Comparison of ENCODE assay signal across 8 mouse cellular contexts in genomic region chr1:120093482-120094134, GRCm38 (mm10). TPM values are rescaled to one million over a fixed set of nuclear protein-coding genes. Genes with fewer than 3 reads are reported as not detected.
DNase-seq lines count a peak whose midpoint lies in the region; ATAC-seq and TF ChIP-seq lines count a peak whose summit lies in the region.
"Not testable (repeated sequence)": the region's sequence is repeated elsewhere in the genome, so short reads cannot be mapped to it uniquely, and the experiment has no call there.

No protein-coding gene starts in this region.

- peak; percentile 88 for DNase-seq in 416B (ENCODE audit: low read depth)
- peak; percentile 94 for DNase-seq in adrenal gland, postnatal 14 days
- peak; percentile 67 for DNase-seq in embryo, embryonic 11.5 days (ENCODE audit: low read depth, low spot score)
- peak; percentile 80 to 85 for DNase-seq in gastrocnemius, postnatal 4 days (ENCODE audit: low spot score in 2 of 2)
- DNase-seq in limb, embryonic 14.5 days (ENCODE audit: low spot score): peak; percentile 87
- peak; percentile 75 to 91 for DNase-seq in spleen, postnatal 4 days (ENCODE audit: low spot score in 2 of 2)

- not testable (repeated sequence) for H3K9ac ChIP-seq in kidney, embryonic 15.5 days; limb, embryonic 14.5 days (ENCODE audit: low read depth, low read length, severe bottlenecking)

- H3K9me3 ChIP-seq in kidney, embryonic 15.5 days (replicated peaks); limb, embryonic 14.5 days (ENCODE audit: control insufficient read depth, low read length): not testable (repeated sequence)

- H3K27me3 ChIP-seq in kidney, embryonic 15.5 days; limb, embryonic 14.5 days (ENCODE audit: control insufficient read depth, insufficient read depth, low read length): not testable (repeated sequence)

- H3K4me1 ChIP-seq in kidney, embryonic 15.5 days; limb, embryonic 14.5 days (ENCODE audit: control insufficient read depth, insufficient read depth, low read length): not testable (repeated sequence)

- not testable (repeated sequence) for H3K27ac ChIP-seq in kidney, embryonic 15.5 days; limb, embryonic 14.5 days (replicated peaks; ENCODE audit: low read depth, low read length)

- peak; percentile 63 for ATAC-seq in kidney, embryonic 15.5 days (replicated peaks; ENCODE audit: low FRiP score)
- ATAC-seq in limb, embryonic 14.5 days (ENCODE audit: low FRiP score, low read depth): not testable (repeated sequence)
- ATAC-seq in monocyte, adult 5-6 weeks (replicated peaks; ENCODE audit: insufficient number of reproducible peaks, low FRiP score, low TSS enrichment, poor library complexity, severe bottlenecking): peak; percentile 72; the same call in 1 of the 2 replicates

- not testable (repeated sequence) for H3K4me3 ChIP-seq in kidney, embryonic 15.5 days (replicated peaks); limb, embryonic 14.5 days (replicated peaks; ENCODE audit: low read length)

- WGBS in kidney, embryonic 15.5 days: 56% methylated on average over 11 of the region's 14 CpGs
- 52% methylated on average over 11 of the region's 14 CpGs for WGBS in limb, embryonic 14.5 days

- TF ChIP-seq POLR2A in limb, embryonic 14.5 days (IDR thresholded peaks at IDR 0.05; ENCODE audit: borderline replicate concordance, extremely low read depth, insufficient read depth, insufficient read length): not testable (repeated sequence)

- H3K36me3 ChIP-seq in kidney, embryonic 15.5 days; limb, embryonic 14.5 days (ENCODE audit: control insufficient read depth, insufficient read depth, low read length): not testable (repeated sequence)

- not testable (repeated sequence) for H3K4me2 ChIP-seq in kidney, embryonic 15.5 days; limb, embryonic 14.5 days (replicated peaks; ENCODE audit: low read depth, low read length, severe bottlenecking)

RNA-seq across cellular contexts. Expression of gene Tmem37, which starts 19.7 kb away (rescaled TPM):
- total RNA-seq in adrenal gland, postnatal 14 days (2021): 19.8 and 26.9 TPM in 2 replicates
- total RNA-seq in gastrocnemius, postnatal 4 days (2021): 10 to 100 TPM; 11.7 to 16.9 TPM
- polyA plus RNA-seq in kidney, embryonic 15.5 days (2015; fragmentation: Nextera tagmentation; extraction: Ambion mirVana): 51.3 and 53.6 TPM in 2 replicates
- polyA plus RNA-seq in limb, embryonic 14.5 days (2012; rRNA removed): 6.2 and 9.7 TPM in 2 replicates
- polyA plus RNA-seq in limb, embryonic 14.5 days (2014; fragmentation: Nextera tagmentation; extraction: Ambion mirVana): 7.1 and 9.7 TPM in 2 replicates
- total RNA-seq in monocyte, adult 5-6 weeks (2017): 3.2 to 9.4 TPM (median 8.2 TPM) in 3 replicates

RNA-seq across cellular contexts. Expression of gene Dbi, which starts 27.3 kb away (rescaled TPM):
- 891 and 1,093 TPM in 2 replicates for total RNA-seq in adrenal gland, postnatal 14 days (2021)
- 100 to 1,000 TPM; 389 to 439 TPM for total RNA-seq in gastrocnemius, postnatal 4 days (2021)
- polyA plus RNA-seq in kidney, embryonic 15.5 days (2015; fragmentation: Nextera tagmentation; extraction: Ambion mirVana): 696 and 764 TPM in 2 replicates
- 313 and 381 TPM in 2 replicates for polyA plus RNA-seq in limb, embryonic 14.5 days (2012; rRNA removed)
- polyA plus RNA-seq in limb, embryonic 14.5 days (2014; fragmentation: Nextera tagmentation; extraction: Ambion mirVana): 660 and 749 TPM in 2 replicates
- 183 to 239 TPM (median 190 TPM) in 3 replicates for total RNA-seq in monocyte, adult 5-6 weeks (2017)

RNA-seq across cellular contexts. Expression of gene 3110009E18Rik, which starts 27.4 kb away (rescaled TPM):
- total RNA-seq in adrenal gland, postnatal 14 days (2021): 8.8 and 10.7 TPM in 2 replicates
- total RNA-seq in gastrocnemius, postnatal 4 days (2021): 1 to 10 TPM; 5.5 to 9.0 TPM
- polyA plus RNA-seq in kidney, embryonic 15.5 days (2015; fragmentation: Nextera tagmentation; extraction: Ambion mirVana): 19.7 and 22.1 TPM in 2 replicates
- 6.4 and 11.4 TPM in 2 replicates for polyA plus RNA-seq in limb, embryonic 14.5 days (2012; rRNA removed)
- 19.8 and 20.9 TPM in 2 replicates for polyA plus RNA-seq in limb, embryonic 14.5 days (2014; fragmentation: Nextera tagmentation; extraction: Ambion mirVana)
- 3.0 to 10.3 TPM (median 8.4 TPM) in 3 replicates for total RNA-seq in monocyte, adult 5-6 weeks (2017)
